Mouse (Mus musculus) brown adipose tissue, adult 24 weeks (tissue): ENCODE data around the gene Sptssb. TPM values are rescaled to one million over a fixed set of nuclear protein-coding genes. Genes with fewer than 3 reads are reported as not detected.

ENCODE experiments used
- H3K27ac ChIP-seq: fragments of 200-500 bp; replicated peaks from 2 replicates; pipeline ENCODE4 v1.5.1; 2012; ENCODE audit warnings: low read depth, mild to moderate bottlenecking, low read length
- H3K4me1 ChIP-seq: fragments of 200-500 bp; 2 replicates; pipeline ENCODE4 v1.6.1; 2012; ENCODE audit warnings: low read length, mixed read lengths; ENCODE audit not compliant: control insufficient read depth, insufficient read depth, insufficient read length
- H3K4me3 ChIP-seq: fragments of 200-500 bp; 2 replicates; pipeline ENCODE4 v1.5.1; 2012; ENCODE audit warnings: low read depth, mild to moderate bottlenecking, low read length, moderate library complexity; ENCODE audit not compliant: insufficient read depth
- polyA plus RNA-seq: library from polyadenylated mRNA; stranded (reverse); fragments of >200 nt; gene quantifications from 2 replicates; pipeline ENCODE4 v1.2.4, GENCODE M21; 2012; ENCODE audit not compliant: missing spikeins, insufficient read depth, insufficient read length

Sptssb gene
- polyA plus RNA-seq, 1 experiment = not detected

DNA sequence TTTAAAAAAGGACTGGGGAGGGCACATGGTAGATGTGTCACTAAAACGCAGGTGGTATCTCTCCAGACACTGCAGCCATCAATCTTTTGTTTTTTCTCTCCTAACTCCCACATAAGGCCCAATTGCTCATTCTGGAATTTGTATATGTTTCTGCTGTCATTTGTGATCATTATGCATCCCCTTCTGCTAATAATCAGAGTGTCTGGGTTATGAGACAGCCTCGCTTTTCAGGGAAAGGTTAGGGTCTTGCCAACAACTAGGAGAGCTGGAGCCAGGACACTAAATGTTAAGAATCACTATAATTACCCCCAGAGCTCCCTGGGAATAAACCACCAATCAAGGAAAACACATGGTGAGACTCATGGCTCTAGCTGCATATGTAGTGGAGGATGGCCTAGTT lies 47.3 kb downstream of the Sptssb start:
- Histone ChIP-seq H3K4me1 (no peaks in the 10 kb centered on the region), H3K27ac (no peak overlapping the region), H3K4me3 (no peak overlapping the region)

DNA sequence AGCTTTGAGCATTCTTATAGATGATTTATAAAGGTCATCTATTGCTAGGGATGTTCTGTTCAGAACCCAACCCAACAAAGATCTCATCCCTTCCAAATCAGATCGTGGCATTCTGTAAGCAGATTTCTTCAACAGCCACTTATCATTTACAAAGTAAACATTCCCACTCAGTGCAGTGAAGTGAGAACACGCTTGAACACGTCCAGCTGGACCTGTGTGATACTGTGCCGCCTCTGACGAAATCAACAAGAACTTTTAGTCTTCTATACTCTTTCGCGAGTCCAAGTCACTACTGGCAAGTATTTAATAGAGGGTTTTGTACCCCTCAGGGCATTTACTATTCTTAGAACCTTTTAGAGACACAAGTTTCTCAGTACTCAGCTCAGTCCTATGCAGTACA lies 51.3 kb downstream of the Sptssb start:
- Histone ChIP-seq H3K27ac (no peak overlapping the region), H3K4me3 (no peak overlapping the region), H3K4me1 (no peaks in the 10 kb centered on the region)

DNA sequence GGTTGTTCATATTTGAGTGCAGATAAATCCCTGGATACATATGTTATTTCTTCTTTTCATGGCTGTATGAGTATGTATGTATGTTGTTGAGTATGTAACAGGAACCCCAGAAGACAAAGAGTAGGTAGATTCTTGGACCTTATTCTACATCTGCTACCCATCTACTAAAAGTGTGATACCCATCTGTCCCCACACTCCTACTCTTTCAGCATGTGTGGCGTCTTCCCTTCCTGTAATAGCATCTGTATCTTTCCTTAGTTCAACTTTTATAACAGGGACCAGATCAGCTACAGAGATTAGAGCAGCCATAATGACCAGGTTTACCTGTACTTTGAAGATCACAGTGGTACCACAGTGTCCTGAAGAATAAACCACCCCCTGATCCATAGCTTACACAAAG lies 56.6 kb downstream of the Sptssb start:
- H3K4me3 ChIP-seq = no peak overlapping the region
- no peak overlapping the region for H3K27ac ChIP-seq
- no peaks in the 10 kb centered on the region for H3K4me1 ChIP-seq

DNA sequence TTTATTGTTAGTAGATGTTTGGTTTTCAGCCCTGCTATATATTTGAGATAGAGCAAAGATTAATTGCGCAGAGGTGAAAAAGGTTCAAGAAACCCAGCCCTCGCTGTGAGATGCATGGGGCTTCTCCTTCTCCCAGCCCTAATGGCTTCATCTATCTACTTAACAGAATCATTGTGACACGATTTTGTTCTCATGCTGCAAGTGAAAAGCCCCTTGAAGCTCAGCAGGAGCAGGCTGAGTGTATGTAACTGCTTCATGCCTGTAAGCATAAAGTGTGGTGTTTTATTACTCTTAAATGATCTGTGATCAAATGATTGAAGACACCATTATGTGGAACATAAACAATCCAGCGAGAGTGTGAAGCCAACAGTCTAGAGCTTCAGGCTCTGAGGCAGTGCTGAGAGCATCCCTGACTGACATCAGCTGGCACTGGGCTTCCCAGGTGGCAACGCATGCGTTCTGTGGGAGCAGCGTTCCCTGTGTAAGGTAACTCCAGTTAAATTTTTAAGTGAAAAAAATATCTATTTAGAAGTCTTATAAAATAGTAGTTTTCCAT lies 58.8 kb downstream of the Sptssb start:
- Histone ChIP-seq H3K4me1 (no peaks in the 10 kb centered on the region), H3K4me3 (no peak overlapping the region), H3K27ac (no peak overlapping the region)

DNA sequence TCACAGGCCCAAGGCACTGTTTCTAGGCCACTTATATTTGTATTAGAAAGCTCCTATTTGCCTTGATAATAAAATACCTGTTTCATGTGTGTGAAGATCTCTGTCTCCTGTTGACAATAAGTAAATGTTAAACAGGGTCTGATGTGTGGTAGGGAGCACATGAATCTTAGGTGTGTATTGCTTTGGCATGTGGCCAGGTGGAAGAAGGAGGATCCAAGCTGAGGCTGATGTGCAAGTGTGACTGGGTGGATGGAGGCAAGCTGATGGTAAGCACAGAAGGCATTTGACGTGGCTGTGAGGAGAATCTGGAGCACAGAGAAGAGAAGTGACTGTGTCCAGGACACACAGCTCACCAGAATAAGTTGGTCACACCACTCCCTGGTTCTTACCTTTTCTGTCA lies 60.6 kb downstream of the Sptssb start:
- Histone ChIP-seq H3K27ac (no peak overlapping the region), H3K4me1 (no peaks in the 10 kb centered on the region), H3K4me3 (no peak overlapping the region)

DNA sequence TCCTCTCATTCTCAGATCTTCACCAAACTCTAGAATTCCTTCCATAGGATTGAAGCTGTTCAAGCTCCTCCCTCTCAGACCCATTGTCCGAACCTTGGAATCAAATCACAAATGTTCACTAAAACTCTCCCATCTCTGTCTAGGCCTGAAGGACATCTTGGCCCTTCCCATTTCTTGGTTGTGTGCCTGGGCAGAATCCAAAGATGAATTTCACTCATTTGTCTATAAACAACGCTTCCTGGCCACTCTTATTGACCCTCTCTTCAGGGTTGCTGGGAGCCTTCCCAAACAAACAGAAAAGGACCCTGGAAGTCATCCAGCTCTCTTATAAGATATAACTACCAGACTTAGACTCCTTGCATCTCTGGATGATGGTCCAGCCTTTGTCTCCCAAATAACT lies 61.8 kb downstream of the Sptssb start:
- H3K4me1 ChIP-seq = no peaks in the 10 kb centered on the region
- no peak overlapping the region for H3K27ac ChIP-seq
- no peak overlapping the region for H3K4me3 ChIP-seq

DNA sequence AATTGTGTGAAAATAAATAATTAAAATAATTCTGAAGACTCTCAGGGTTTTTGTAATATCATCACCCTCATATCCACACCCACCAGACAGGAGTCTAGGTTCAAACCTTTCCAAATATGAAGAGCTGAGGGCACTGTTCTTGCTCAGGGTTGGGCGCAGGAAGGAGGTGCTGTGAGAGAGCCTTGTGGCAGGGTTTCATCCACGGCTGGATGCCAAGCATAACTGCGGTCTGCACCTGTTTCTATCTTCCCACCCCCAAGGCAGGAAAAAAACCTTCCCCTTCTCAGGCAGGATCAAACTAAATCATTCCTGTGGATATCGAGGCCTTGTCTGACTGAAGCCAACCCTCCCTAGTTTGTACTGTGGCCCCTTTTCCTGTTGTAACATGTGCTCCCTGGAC lies 62.2 kb downstream of the Sptssb start:
- H3K27ac ChIP-seq = no peak overlapping the region
- H3K4me3 ChIP-seq = no peak overlapping the region
- H3K4me1 ChIP-seq = no peaks in the 10 kb centered on the region

DNA sequence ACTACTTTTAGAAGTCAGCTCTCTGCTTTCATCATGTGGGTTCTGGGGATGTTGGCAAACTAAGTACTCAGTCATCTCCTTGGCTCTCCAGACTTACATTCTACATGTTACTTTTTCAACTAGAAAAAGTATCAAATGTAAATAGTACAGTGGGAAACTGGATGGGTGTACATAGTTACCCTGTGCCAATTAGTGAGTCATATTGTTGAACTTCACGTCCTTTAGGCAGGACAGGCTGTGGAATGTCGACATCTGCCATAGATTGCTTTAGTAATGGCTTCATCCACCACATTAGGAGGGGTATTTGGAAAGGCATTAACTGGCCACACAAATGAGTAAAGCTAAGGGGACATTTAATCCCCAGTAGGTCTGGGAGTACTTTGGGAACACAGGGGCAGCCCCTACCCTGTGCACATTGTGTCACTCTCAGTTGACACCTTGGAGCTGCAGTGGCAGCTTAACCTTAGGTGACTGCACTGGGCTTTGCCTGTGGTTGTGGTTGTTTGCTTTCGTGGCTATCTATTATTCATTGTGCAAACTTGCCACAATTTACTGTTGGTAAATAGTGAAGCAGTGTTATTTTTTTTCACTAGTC lies 66.8 kb downstream of the Sptssb start:
- Histone ChIP-seq H3K4me1 (no peaks in the 10 kb centered on the region), H3K27ac (no peak overlapping the region), H3K4me3 (no peak overlapping the region)

DNA sequence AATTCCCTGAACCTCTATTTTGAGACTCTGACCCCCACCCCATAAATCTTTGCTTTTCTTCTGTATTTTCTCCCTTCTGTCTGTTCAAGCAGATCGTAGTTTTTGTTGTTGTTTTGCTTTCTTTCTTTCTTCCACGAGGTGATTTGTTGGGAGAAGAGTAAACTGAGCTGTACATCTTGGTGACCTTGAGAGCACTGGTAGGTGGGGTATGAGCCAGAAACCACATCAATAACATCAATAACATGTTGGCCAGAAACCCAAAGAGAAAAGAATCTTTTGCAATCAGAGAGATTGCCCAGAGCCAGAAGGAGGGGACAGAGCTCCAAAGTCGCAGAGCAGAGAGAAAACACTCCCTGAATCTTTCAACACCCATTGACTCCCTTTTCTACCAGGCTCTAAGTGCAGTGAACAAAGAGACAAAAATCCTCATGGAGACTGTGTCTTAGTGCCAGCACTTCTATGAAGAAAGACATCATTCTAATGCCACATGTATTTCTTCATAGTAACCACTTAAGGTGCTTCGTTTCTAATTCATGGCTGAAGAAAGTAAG lies 80.4 kb downstream of the Sptssb start:
- H3K4me3 ChIP-seq = no peak overlapping the region
- H3K27ac ChIP-seq = no peak overlapping the region
- H3K4me1 ChIP-seq = no peaks in the 10 kb centered on the region

DNA sequence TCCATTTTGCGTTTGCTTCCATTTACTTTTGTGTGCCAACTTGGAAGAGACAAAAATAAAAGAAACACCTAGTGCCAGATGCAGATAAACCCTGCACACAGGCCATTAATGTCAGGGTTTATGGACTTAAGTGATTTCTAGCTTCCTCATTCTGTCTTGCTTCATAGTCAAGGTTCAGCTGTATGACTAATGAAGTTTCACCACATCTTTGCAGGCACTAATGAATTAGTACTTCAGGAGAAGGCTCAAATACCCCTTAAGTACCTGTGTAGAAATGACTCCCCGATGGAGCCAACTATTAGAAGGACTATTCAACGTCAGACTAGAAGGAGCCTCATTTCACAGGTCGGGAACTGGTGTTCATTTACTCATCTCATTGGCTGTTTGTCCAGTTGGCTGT lies 86.4 kb downstream of the Sptssb start:
- H3K27ac ChIP-seq = no peak overlapping the region
- H3K4me3 ChIP-seq = no peak overlapping the region
- H3K4me1 ChIP-seq = no peaks in the 10 kb centered on the region

Other genes with a start within 250 kb of the Sptssb start
- gene Nmd3, start 138.0 kb downstream of the Sptssb start, polyA plus RNA-seq = 60.4 and 66.6 TPM in 2 replicates
- gene Otol1, start 147.7 kb upstream of the Sptssb start, polyA plus RNA-seq = not detected in 2 replicates